Mouse (Mus musculus) C2C12 (cell line): ENCODE results near the gene Lrrc29.

Source experiments
- CEBPB ChIP-seq: IDR thresholded peaks from one replicate; pipeline ENCODE4 v1.6.1; 2011; ENCODE audit warnings: low read depth, mild to moderate bottlenecking, control low read depth, moderate library complexity
- CTCF ChIP-seq: IDR thresholded peaks from one replicate; pipeline ENCODE4 v1.5.1; 2011; ENCODE audit not compliant: control insufficient read depth, insufficient read depth, insufficient read length

DNA sequence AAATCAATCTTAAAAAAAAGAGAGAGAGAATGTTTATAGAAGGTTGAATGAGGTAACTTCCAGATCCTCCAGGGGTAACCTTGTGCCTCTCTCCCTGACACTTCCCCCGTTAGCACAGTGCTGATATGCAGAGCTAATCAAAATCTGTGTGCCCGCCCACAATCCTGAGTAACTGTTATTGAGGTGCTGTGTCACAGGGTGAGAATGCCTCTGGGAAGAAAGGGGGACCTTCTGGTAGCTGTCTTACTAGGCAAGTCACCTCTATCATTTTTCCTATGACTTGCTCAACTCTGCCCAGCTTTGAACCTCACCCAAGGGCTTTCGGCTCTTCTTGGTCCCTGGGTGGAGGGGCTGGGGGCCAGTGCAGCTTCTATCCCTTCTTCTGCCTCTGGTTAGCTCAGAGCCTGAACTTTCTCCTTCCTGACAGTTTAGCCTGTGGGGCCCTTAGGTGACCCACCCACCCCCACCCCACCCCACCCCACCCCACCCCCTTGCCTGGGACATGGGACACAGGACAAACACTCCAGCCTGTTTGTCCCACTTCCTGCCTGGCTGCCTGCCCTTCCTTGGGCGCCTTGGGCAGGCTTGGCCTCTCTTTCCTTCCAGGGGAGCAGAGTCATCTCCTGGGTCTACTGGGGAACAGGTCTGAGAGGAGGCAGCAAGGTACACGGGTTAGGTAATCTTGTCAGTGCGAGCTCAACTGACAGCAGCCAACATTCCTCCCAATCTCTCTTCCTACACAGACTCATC is 14.0 kb upstream of the Lrrc29 start:
- TF ChIP-seq CTCF = no peak
- TF ChIP-seq CEBPB = no peak
